Mouse (Mus musculus) intestine, embryonic 16.5 days (tissue): Measurements from ENCODE around the gene Hspa12a. TPM values are rescaled to one million over a fixed set of nuclear protein-coding genes. Genes with fewer than 3 reads are reported as not detected.

Experiments used
- ATAC-seq: fragments of 200-750 bp; cut with Nextera tagmentation; 2 replicates; pipeline ENCODE4 v1.8.0; 2017; ENCODE audit warnings: moderate TSS enrichment, moderate library complexity
- H3K27ac ChIP-seq: fragments of 300-500 bp; sonication (generic); 2 replicates; pipeline ENCODE4 v1.5.1; 2014; ENCODE audit warnings: mild to moderate bottlenecking, low read length
- H3K27me3 ChIP-seq: fragments of 300-500 bp; sonication (generic); replicated peaks from 2 replicates; pipeline ENCODE4 v1.6.1; 2014; ENCODE audit warnings: low read length, control low read depth, mixed read lengths; ENCODE audit not compliant: control insufficient read depth, insufficient read depth
- H3K36me3 ChIP-seq: fragments of 300-500 bp; sonication (generic); 2 replicates; pipeline ENCODE4 v1.6.1; 2014; ENCODE audit warnings: low read length, control low read depth; ENCODE audit not compliant: control insufficient read depth, insufficient read depth
- H3K4me1 ChIP-seq: fragments of 300-500 bp; sonication (generic); 2 replicates; pipeline ENCODE4 v1.6.1; 2014; ENCODE audit warnings: low read length, control low read depth, mixed read lengths; ENCODE audit not compliant: control insufficient read depth, insufficient read depth
- H3K4me2 ChIP-seq: fragments of 300-500 bp; sonication (generic); 2 replicates; pipeline ENCODE4 v1.6.1; 2014; ENCODE audit warnings: low read depth, low read length, control low read depth
- H3K4me3 ChIP-seq: fragments of 300-500 bp; sonication (generic); 2 replicates; pipeline ENCODE4 v1.5.1; 2014; ENCODE audit warnings: mild to moderate bottlenecking, low read length
- H3K9ac ChIP-seq: fragments of 300-500 bp; sonication (generic); 2 replicates; pipeline ENCODE4 v1.6.1; 2014; ENCODE audit warnings: low read depth, low read length
- H3K9me3 ChIP-seq: fragments of 300-500 bp; sonication (generic); 2 replicates; pipeline ENCODE4 v1.6.1; 2016; ENCODE audit warnings: low read length, control low read depth; ENCODE audit not compliant: control insufficient read depth
- WGBS: fragments of 180-500 bp; shearing (Covaris S2); extraction: QIAGEN DNeasy Blood & Tissue Kit; methylation state at CpG from one replicate; pipeline ENCODE4 v1.1.7; 2014; 5-methylcytosine and 5-hydroxymethylcytosine counted together
- polyA plus RNA-seq: library from polyadenylated mRNA; unstranded; fragments of >200 nt; fragmentation: Nextera tagmentation; extraction: Ambion mirVana; gene quantifications from 2 replicates; pipeline ENCODE4 v1.2.1, GENCODE M21; 2015

Hspa12a gene
- polyA plus RNA-seq, 1 experiment from 2014 or later = 4.2 TPM

- Histone ChIP-seq H3K4me3 (no peak overlapping the region), H3K27ac (no peak overlapping the region), H3K9ac (no peak overlapping the region), H3K27me3 (no peaks in the 10 kb centered on the region), H3K4me2 (no peak overlapping the region), H3K9me3 (no peaks in the 10 kb centered on the region), H3K4me1 (no peaks in the 10 kb centered on the region), H3K36me3 (no peaks in the 10 kb centered on the region)
- ATAC-seq = no peak
- 79% methylated on average over 2 of the region's 3 CpGs for WGBS
Observed at GRCm38 (mm10) chr19:58896216-58896615, 47.2 kb downstream of the Hspa12a start.

GRCm38 (mm10) chr19:58889306-58890038 is 54.0 kb downstream of the Hspa12a start:
- 62% methylated on average over 8 of the region's 8 CpGs for WGBS
- no peaks in the 10 kb centered on the region for H3K9me3 ChIP-seq

GRCm38 (mm10) chr19:58886467-58886866 is 57.0 kb downstream of the Hspa12a start:
- Histone ChIP-seq H3K4me3 (no peak overlapping the region), H3K27me3 (no peaks in the 10 kb centered on the region), H3K27ac (no peak overlapping the region), H3K9me3 (no peaks in the 10 kb centered on the region), H3K4me2 (no peak overlapping the region), H3K9ac (no peak overlapping the region), H3K36me3 (no peaks in the 10 kb centered on the region), H3K4me1 (no peaks in the 10 kb centered on the region)
- 65% methylated on average over 7 of the region's 7 CpGs for WGBS
- no peak for ATAC-seq

More at GRCm38 (mm10) chr19:58889306-58890038, 54.0 kb downstream of the Hspa12a start:
- no peak overlapping the region for H3K27ac ChIP-seq
- ATAC-seq = no peak
- H3K4me3 ChIP-seq = no peak overlapping the region
- H3K4me1 ChIP-seq = no peaks in the 10 kb centered on the region
- no peaks in the 10 kb centered on the region for H3K27me3 ChIP-seq
- no peak overlapping the region for H3K4me2 ChIP-seq
- H3K9ac ChIP-seq = no peak overlapping the region
- no peaks in the 10 kb centered on the region for H3K36me3 ChIP-seq

DNA sequence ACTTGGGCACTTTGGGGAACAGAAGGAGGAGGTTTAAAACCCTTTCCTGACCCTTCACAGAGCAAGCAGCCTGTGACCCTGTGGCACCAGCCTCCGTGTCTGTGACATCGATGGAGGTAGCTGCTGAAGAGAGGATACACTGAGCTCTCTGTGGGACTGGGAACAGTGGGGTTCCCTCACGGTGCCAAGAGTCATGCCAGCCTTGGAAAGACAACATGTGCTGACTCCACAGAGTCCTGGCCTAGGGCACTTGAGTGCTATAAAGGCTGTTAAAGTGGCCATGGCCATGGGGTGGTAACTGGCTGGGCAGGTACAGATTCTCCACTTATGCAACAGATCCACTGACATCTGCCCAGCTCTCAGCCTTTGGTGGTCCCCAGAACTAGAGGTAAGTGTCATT is 60.0 kb downstream of the Hspa12a start:
- Histone ChIP-seq H3K4me2 (no peak overlapping the region), H3K4me1 (peaks cover 1% of the 10 kb centered on the region), H3K4me3 (no peak overlapping the region), H3K36me3 (no peaks in the 10 kb centered on the region), H3K27me3 (no peaks in the 10 kb centered on the region), H3K27ac (no peak overlapping the region), H3K9ac (no peak overlapping the region), H3K9me3 (no peaks in the 10 kb centered on the region)
- no peak for ATAC-seq
- WGBS = 87% methylated on average over 3 of the region's 3 CpGs

DNA sequence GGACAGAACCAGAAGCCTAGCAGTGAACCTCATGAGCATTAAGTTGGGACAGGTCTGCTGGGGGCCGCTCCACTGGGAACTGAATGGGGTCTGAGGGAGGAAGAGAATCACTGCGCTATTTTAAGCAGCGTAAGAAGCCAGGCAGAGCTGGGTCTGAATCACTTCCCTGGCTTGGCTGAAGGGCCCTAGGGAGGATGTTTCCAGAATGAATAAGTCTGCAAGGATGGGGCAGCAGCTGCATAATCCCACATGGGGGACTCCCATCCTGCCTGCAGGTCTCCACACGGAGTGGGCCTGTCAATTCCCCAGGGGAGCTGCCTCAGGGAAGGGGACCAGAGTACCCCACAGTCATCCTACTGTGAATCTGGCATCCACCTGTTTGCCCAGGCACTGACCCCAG is 61.1 kb downstream of the Hspa12a start:
- H3K9me3 ChIP-seq = no peaks in the 10 kb centered on the region
- H3K27ac ChIP-seq = no peak overlapping the region
- H3K27me3 ChIP-seq = no peaks in the 10 kb centered on the region
- no peak overlapping the region for H3K9ac ChIP-seq
- WGBS = 69% methylated on average over 4 of the region's 4 CpGs
- no peaks in the 10 kb centered on the region for H3K36me3 ChIP-seq
- no peak for ATAC-seq
- H3K4me2 ChIP-seq = no peak overlapping the region
- no peak overlapping the region for H3K4me3 ChIP-seq
- peaks cover 4% of the 10 kb centered on the region for H3K4me1 ChIP-seq

GRCm38 (mm10) chr19:58879330-58879957 is 64.0 kb downstream of the Hspa12a start:
- ATAC-seq = peak; percentile 84
- H3K9me3 ChIP-seq = no peaks in the 10 kb centered on the region
- H3K27me3 ChIP-seq = no peaks in the 10 kb centered on the region
- 82% methylated on average over 7 of the region's 7 CpGs for WGBS
- H3K4me2 ChIP-seq = no peak overlapping the region
- no peak overlapping the region for H3K4me3 ChIP-seq
- no peak overlapping the region for H3K9ac ChIP-seq
- no peak overlapping the region for H3K27ac ChIP-seq
- no peaks in the 10 kb centered on the region for H3K36me3 ChIP-seq
- H3K4me1 ChIP-seq = peaks cover 4% of the 10 kb centered on the region

DNA sequence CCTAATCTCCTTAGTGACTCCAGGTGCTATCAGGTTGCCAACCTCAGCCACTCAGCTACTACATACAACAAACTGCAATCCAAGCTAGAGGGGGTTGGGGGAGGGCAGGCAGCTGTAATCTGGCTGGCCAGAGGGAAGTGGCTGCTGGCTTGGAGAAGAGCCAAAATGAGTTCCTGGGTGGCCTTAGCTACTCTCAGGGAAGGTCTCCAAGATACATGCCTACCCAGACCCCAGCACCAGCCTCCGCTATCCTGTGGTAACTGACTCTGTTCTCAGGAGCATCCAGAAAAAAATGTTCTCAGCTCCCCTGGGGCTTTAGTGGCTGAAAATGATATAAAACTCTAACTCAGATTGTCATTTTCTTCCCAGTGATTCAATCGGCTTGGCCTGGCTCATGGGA is 64.9 kb downstream of the Hspa12a start:
- Histone ChIP-seq H3K4me1 (peaks cover 4% of the 10 kb centered on the region), H3K4me2 (no peak overlapping the region), H3K36me3 (no peaks in the 10 kb centered on the region), H3K9me3 (no peaks in the 10 kb centered on the region), H3K4me3 (no peak overlapping the region), H3K27me3 (no peaks in the 10 kb centered on the region), H3K27ac (no peak overlapping the region), H3K9ac (no peak overlapping the region)
- no peak for ATAC-seq
- WGBS = 62% methylated on average over 2 of the region's 2 CpGs

DNA sequence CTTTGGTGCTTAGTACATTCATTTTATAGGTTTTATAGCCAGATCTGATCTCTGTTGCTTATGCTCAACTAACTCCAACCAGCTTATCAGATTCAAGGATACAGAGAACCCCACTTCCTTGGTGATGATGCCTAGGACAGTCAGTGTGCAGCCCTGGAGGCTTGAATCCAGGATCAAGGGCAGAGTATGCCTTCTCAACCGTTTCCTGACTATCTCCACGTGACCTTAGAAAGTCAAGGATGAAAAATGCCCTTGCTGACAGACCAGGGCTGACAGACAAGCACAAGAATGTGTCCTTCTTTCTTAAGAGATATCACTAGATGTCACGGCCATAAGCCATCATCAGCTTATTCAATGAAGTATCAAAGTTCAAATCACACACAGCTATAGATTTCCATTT is 69.9 kb downstream of the Hspa12a start:
- WGBS = 65% methylated on average over 3 of the region's 3 CpGs
- ATAC-seq = no peak
- H3K9me3 ChIP-seq = no peaks in the 10 kb centered on the region

DNA sequence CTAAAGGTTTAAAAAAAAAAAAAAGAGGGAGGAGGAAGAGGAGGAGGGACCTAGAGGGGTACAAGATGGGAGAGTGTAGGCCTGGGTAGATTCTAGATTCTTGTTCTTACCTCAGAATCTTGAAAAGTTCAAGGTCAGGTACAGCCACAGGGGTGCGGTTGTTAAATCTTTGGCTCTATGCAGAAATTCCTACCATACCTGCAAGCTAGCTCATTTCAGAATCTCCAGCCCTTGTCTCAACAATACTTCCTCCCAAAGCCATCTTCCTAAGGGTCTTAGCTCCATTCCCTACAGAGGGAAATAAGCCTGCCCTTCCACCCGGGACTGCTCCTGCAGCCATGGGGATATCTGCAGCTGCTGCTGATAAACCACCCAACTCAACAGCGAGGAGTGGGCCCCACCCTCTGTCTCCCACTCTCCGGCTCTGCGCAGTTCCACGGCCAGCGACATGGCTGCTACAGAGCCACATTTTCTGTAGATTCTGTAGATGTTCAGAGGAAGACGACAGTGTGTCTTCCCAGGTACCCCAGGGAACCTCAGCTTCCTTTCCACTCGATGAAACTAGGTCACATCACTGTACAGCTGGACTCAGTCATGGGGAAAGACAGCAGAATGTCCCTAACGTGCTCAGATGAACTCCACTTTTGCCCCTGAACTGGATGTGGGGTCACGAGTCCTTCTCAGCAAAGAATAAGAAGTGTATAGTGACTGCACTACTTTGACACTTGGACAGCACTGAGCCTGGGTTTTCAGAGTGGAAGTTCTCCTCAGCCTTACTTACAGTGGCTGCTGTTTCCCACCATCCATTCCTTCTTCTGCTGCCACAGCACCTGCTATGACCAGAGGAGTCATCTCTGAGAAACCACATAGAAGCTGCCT is 70.8 kb downstream of the Hspa12a start:
- H3K27me3 ChIP-seq = no peaks in the 10 kb centered on the region
- H3K27ac ChIP-seq = no peak overlapping the region
- no peaks in the 10 kb centered on the region for H3K4me1 ChIP-seq
- no peak for ATAC-seq
- H3K36me3 ChIP-seq = no peaks in the 10 kb centered on the region
- no peak overlapping the region for H3K9ac ChIP-seq
- no peaks in the 10 kb centered on the region for H3K9me3 ChIP-seq
- H3K4me3 ChIP-seq = no peak overlapping the region
- 67% methylated on average over 11 of the region's 11 CpGs for WGBS
- no peak overlapping the region for H3K4me2 ChIP-seq

More for the DNA sequence above, 69.9 kb downstream of the Hspa12a start:
- Histone ChIP-seq H3K9ac (no peak overlapping the region), H3K4me2 (no peak overlapping the region), H3K36me3 (no peaks in the 10 kb centered on the region), H3K27ac (no peak overlapping the region), H3K4me3 (no peak overlapping the region), H3K4me1 (peaks cover 4% of the 10 kb centered on the region), H3K27me3 (no peaks in the 10 kb centered on the region)
